Mouse (Mus musculus): ENCODE results near the gene Knop1.

- no peak for TF ChIP-seq CTCF (IDR thresholded peaks at IDR 0.05; ENCODE audit: borderline replicate concordance, extremely low read depth, insufficient read depth, insufficient read length)
- TF ChIP-seq POLR2A (IDR thresholded peaks at IDR 0.05; ENCODE audit: borderline replicate concordance, extremely low read depth, insufficient read depth, insufficient read length, poor library complexity, severe bottlenecking), result no peak
These were observed 52.6 kb downstream of the Knop1 start for GRCm38 (mm10) chr7:118803425-118803824.

Data from brain, embryonic 14.5 days (tissue).